Mouse (Mus musculus) heart, embryonic 16.5 days (tissue): ENCODE results near the gene Med23. TPM values are rescaled to one million over a fixed set of nuclear protein-coding genes. Genes with fewer than 3 reads are reported as not detected.

ENCODE experiments used
- ATAC-seq: fragments of 200-750 bp; cut with Nextera tagmentation; replicated peaks from 2 replicates; pipeline ENCODE4 v1.8.0; 2017; ENCODE audit warnings: moderate number of reproducible peaks; ENCODE audit not compliant: insufficient read depth, low FRiP score; ENCODE audit errors: extremely low read depth
- H3K27ac ChIP-seq: fragments of 300-500 bp; sonication (generic); 2 replicates; pipeline ENCODE4 v1.5.1; 2014; ENCODE audit warnings: mild to moderate bottlenecking, low read length, control low read depth, moderate library complexity
- H3K27me3 ChIP-seq: fragments of 300-500 bp; sonication (generic); 2 replicates; pipeline ENCODE4 v1.6.1; 2014; ENCODE audit warnings: low read length, mixed read lengths; ENCODE audit not compliant: control insufficient read depth, insufficient read depth
- H3K36me3 ChIP-seq: fragments of 300-500 bp; sonication (generic); 2 replicates; pipeline ENCODE4 v1.6.1; 2014; ENCODE audit not compliant: control insufficient read depth, insufficient read depth
- H3K4me1 ChIP-seq: fragments of 300-500 bp; sonication (generic); 2 replicates; pipeline ENCODE4 v1.6.1; 2014; ENCODE audit warnings: low read length, mixed read lengths; ENCODE audit not compliant: control insufficient read depth, insufficient read depth
- H3K4me2 ChIP-seq: fragments of 300-500 bp; sonication (generic); 2 replicates; pipeline ENCODE4 v1.6.1; 2014; ENCODE audit warnings: low read depth, mild to moderate bottlenecking, control low read depth, low read length
- H3K4me3 ChIP-seq: fragments of 300-500 bp; sonication (generic); 2 replicates; pipeline ENCODE4 v1.5.1; 2014; ENCODE audit warnings: mild to moderate bottlenecking, control low read depth, low read length
- H3K9ac ChIP-seq: fragments of 300-500 bp; sonication (generic); 2 replicates; pipeline ENCODE4 v1.6.1; 2014; ENCODE audit warnings: low read length, control low read depth
- H3K9me3 ChIP-seq: fragments of 300-500 bp; sonication (generic); replicated peaks from 2 replicates; pipeline ENCODE4 v1.6.1; 2016; ENCODE audit warnings: low read length; ENCODE audit not compliant: control insufficient read depth
- WGBS: fragments of 180-500 bp; shearing (Covaris S2); extraction: QIAGEN DNeasy Blood & Tissue Kit; methylation state at CpG from one replicate; pipeline ENCODE4 v1.1.7; 2014; 5-methylcytosine and 5-hydroxymethylcytosine counted together
- polyA plus RNA-seq: library from polyadenylated mRNA; unstranded; fragments of >200 nt; fragmentation: Nextera tagmentation; extraction: Ambion mirVana; gene quantifications from 2 replicates; pipeline ENCODE4 v1.2.1, GENCODE M21; 2015

The Med23 gene
- polyA plus RNA-seq, 1 experiment from 2014 or later: 11.6 TPM

- 78% methylated on average over 3 of the region's 3 CpGs for WGBS
- no peaks in the 10 kb centered on the region for H3K27me3 ChIP-seq
These were observed 78.1 kb downstream of the Med23 start for GRCm38 (mm10) chr10:24947871-24948270.

GRCm38 (mm10) chr10:24948278-24948677, 78.5 kb downstream of the Med23 start:
- Histone ChIP-seq H3K4me1 (no peaks in the 10 kb centered on the region), H3K36me3 (no peaks in the 10 kb centered on the region), H3K4me2 (no peak overlapping the region), H3K9ac (no peak overlapping the region), H3K27ac (no peak overlapping the region), H3K9me3 (no peaks in the 10 kb centered on the region), H3K27me3 (no peaks in the 10 kb centered on the region), H3K4me3 (no peak overlapping the region)
- WGBS: 71% methylated on average over 8 of the region's 8 CpGs
- no peak for ATAC-seq

More at GRCm38 (mm10) chr10:24947871-24948270, 78.1 kb downstream of the Med23 start:
- Histone ChIP-seq H3K9ac (no peak overlapping the region), H3K36me3 (no peaks in the 10 kb centered on the region), H3K9me3 (no peaks in the 10 kb centered on the region), H3K4me2 (no peak overlapping the region), H3K4me1 (no peaks in the 10 kb centered on the region), H3K27ac (no peak overlapping the region), H3K4me3 (no peak overlapping the region)
- ATAC-seq: no peak

- Histone ChIP-seq H3K9ac (no peak overlapping the region), H3K4me1 (no peaks in the 10 kb centered on the region), H3K27ac (no peak overlapping the region), H3K4me2 (no peak overlapping the region), H3K36me3 (no peaks in the 10 kb centered on the region), H3K9me3 (no peaks in the 10 kb centered on the region), H3K27me3 (no peaks in the 10 kb centered on the region), H3K4me3 (no peak overlapping the region)
- no peak for ATAC-seq
- WGBS: 70% methylated on average over 4 of the region's 4 CpGs
These were observed 80.4 kb downstream of the Med23 start for GRCm38 (mm10) chr10:24950223-24950622.

- WGBS: 77% methylated on average over 8 of the region's 8 CpGs
- Histone ChIP-seq H3K9me3 (no peaks in the 10 kb centered on the region), H3K27me3 (no peaks in the 10 kb centered on the region), H3K9ac (no peak overlapping the region), H3K4me2 (no peak overlapping the region), H3K4me1 (no peaks in the 10 kb centered on the region), H3K27ac (no peak overlapping the region), H3K4me3 (no peak overlapping the region), H3K36me3 (no peaks in the 10 kb centered on the region)
- no peak for ATAC-seq
These were observed 81.8 kb downstream of the Med23 start for GRCm38 (mm10) chr10:24951575-24951974.

- H3K36me3 ChIP-seq: no peaks in the 10 kb centered on the region
- no peak overlapping the region for H3K27ac ChIP-seq
- H3K9me3 ChIP-seq: no peaks in the 10 kb centered on the region
- WGBS: 37% methylated on average over 7 of the region's 7 CpGs
- H3K4me1 ChIP-seq: no peaks in the 10 kb centered on the region
- ATAC-seq: no peak
- H3K4me2 ChIP-seq: no peak overlapping the region
- H3K4me3 ChIP-seq: no peak overlapping the region
- H3K27me3 ChIP-seq: peaks cover 6% of the 10 kb centered on the region
- no peak overlapping the region for H3K9ac ChIP-seq
These were observed 82.8 kb downstream of the Med23 start for GRCm38 (mm10) chr10:24952549-24952948.

GRCm38 (mm10) chr10:24953876-24954275, 84.1 kb downstream of the Med23 start:
- no peak overlapping the region for H3K4me3 ChIP-seq
- peaks cover 6% of the 10 kb centered on the region for H3K27me3 ChIP-seq
- no peak overlapping the region for H3K4me2 ChIP-seq
- no peak for ATAC-seq
- H3K27ac ChIP-seq: no peak overlapping the region
- no peaks in the 10 kb centered on the region for H3K9me3 ChIP-seq
- H3K9ac ChIP-seq: no peak overlapping the region
- peaks cover 3% of the 10 kb centered on the region; the same call in 1 of the 2 replicates for H3K4me1 ChIP-seq
- no peaks in the 10 kb centered on the region for H3K36me3 ChIP-seq
- WGBS: 72% methylated on average over 6 of the region's 6 CpGs

- no peak overlapping the region for H3K9ac ChIP-seq
- peaks cover 9% of the 10 kb centered on the region for H3K27me3 ChIP-seq
- no peak overlapping the region for H3K27ac ChIP-seq
- peak overlapping the region; percentile 55 for H3K4me2 ChIP-seq
- ATAC-seq: no peak
- WGBS: 41% methylated on average over 15 of the region's 15 CpGs
- 0 out of 2 replicates have a peak overlapping the region, but pooled peaks have one; percentile 4 for H3K4me3 ChIP-seq
- no peaks in the 10 kb centered on the region for H3K9me3 ChIP-seq
- H3K36me3 ChIP-seq: no peaks in the 10 kb centered on the region
- peaks cover 3% of the 10 kb centered on the region; the same call in 1 of the 2 replicates for H3K4me1 ChIP-seq
These were observed 88.7 kb downstream of the Med23 start for GRCm38 (mm10) chr10:24958280-24959042.

- Histone ChIP-seq H3K4me3 (peak overlapping the region; percentile 4; the same call in 1 of the 2 replicates), H3K27me3 (peaks cover 9% of the 10 kb centered on the region), H3K36me3 (no peaks in the 10 kb centered on the region), H3K4me2 (peak overlapping the region; percentile 55), H3K27ac (no peak overlapping the region), H3K4me1 (peaks cover 3% of the 10 kb centered on the region; the same call in 1 of the 2 replicates), H3K9me3 (no peaks in the 10 kb centered on the region), H3K9ac (0 out of 2 replicates have a peak overlapping the region, but pooled peaks have one; percentile 5)
- WGBS: 35% methylated on average over 15 of the region's 15 CpGs
- peak; percentile 37; the same call in 1 of the 2 replicates for ATAC-seq
These were observed 89.5 kb downstream of the Med23 start for GRCm38 (mm10) chr10:24959043-24959916.

- ATAC-seq: no peak
- no peak overlapping the region for H3K4me3 ChIP-seq
- no peaks in the 10 kb centered on the region for H3K9me3 ChIP-seq
- H3K27me3 ChIP-seq: peaks cover 9% of the 10 kb centered on the region
- no peak overlapping the region for H3K4me2 ChIP-seq
- H3K27ac ChIP-seq: no peak overlapping the region
- H3K9ac ChIP-seq: no peak overlapping the region
- 49% methylated on average over 2 of the region's 2 CpGs for WGBS
- peaks cover 3% of the 10 kb centered on the region; the same call in 1 of the 2 replicates for H3K4me1 ChIP-seq
- no peaks in the 10 kb centered on the region for H3K36me3 ChIP-seq
These were observed 91.3 kb downstream of the Med23 start for GRCm38 (mm10) chr10:24961112-24961511.
